ENCODE assay signal across 7 mouse cellular contexts in genomic region chr3:104706951-104707771, GRCm38 (mm10).
DNase-seq lines count a peak whose midpoint lies in the region; ATAC-seq lines count a peak whose summit lies in the region.
"Not testable (repeated sequence)": the region's sequence is repeated elsewhere in the genome, so short reads cannot be mapped to it uniquely, and the experiment has no call there.

No protein-coding gene starts in this region.

- not testable (repeated sequence) for H3K36me3 ChIP-seq in heart, embryonic 15.5 days; intestine, embryonic 16.5 days (ENCODE audit: control insufficient read depth, insufficient read depth, low read length); limb, embryonic 15.5 days; megakaryocyte, embryonic 14.5 days (replicated peaks; ENCODE audit: low read length); neural tube, embryonic 15.5 days

- H3K9me3 ChIP-seq in heart, embryonic 15.5 days (replicated peaks); intestine, embryonic 16.5 days (ENCODE audit: control insufficient read depth, low read length); limb, embryonic 15.5 days; neural tube, embryonic 15.5 days (replicated peaks): not testable (repeated sequence)
- peaks cover 32% of the 10 kb centered on the region for H3K9me3 ChIP-seq in megakaryocyte, embryonic 14.5 days

- 58% methylated on average over 6 of the region's 6 CpGs for WGBS in heart, embryonic 15.5 days
- WGBS in intestine, embryonic 16.5 days: 72% methylated on average over 6 of the region's 6 CpGs
- 67% methylated on average over 6 of the region's 6 CpGs for WGBS in limb, embryonic 15.5 days
- WGBS in neural tube, embryonic 15.5 days: 64% methylated on average over 6 of the region's 6 CpGs

- peak; percentile 12 for DNase-seq in adrenal gland, adult 8-10 months

- not testable (repeated sequence) for H3K4me2 ChIP-seq in heart, embryonic 15.5 days; intestine, embryonic 16.5 days (ENCODE audit: low read depth, low read length); limb, embryonic 15.5 days; neural tube, embryonic 15.5 days

- H3K4me1 ChIP-seq in heart, embryonic 15.5 days (replicated peaks); intestine, embryonic 16.5 days (ENCODE audit: control insufficient read depth, insufficient read depth, low read length); limb, embryonic 15.5 days; neural tube, embryonic 15.5 days: not testable (repeated sequence)
- H3K4me1 ChIP-seq in megakaryocyte, embryonic 14.5 days: peaks cover 22% of the 10 kb centered on the region

- not testable (repeated sequence) for H3K27me3 ChIP-seq in heart, embryonic 15.5 days; intestine, embryonic 16.5 days (replicated peaks; ENCODE audit: control insufficient read depth, insufficient read depth, low read length); limb, embryonic 15.5 days; megakaryocyte, embryonic 14.5 days (replicated peaks); neural tube, embryonic 15.5 days (replicated peaks)

- H3K27ac ChIP-seq in heart, embryonic 15.5 days; intestine, embryonic 16.5 days (ENCODE audit: low read length); limb, embryonic 15.5 days; neural tube, embryonic 15.5 days (replicated peaks): not testable (repeated sequence)

- not testable (repeated sequence) for H3K4me3 ChIP-seq in heart, embryonic 15.5 days; intestine, embryonic 16.5 days (ENCODE audit: low read length); limb, embryonic 15.5 days; neural tube, embryonic 15.5 days (replicated peaks)
- peak overlapping the region; percentile 10 for H3K4me3 ChIP-seq in megakaryocyte, embryonic 14.5 days (replicated peaks)

- not testable (repeated sequence) for H3K9ac ChIP-seq in heart, embryonic 15.5 days; intestine, embryonic 16.5 days (ENCODE audit: low read depth, low read length); limb, embryonic 15.5 days; neural tube, embryonic 15.5 days (replicated peaks)

- peak; percentile 96 for ATAC-seq in erythroid progenitor cell, adult 5-6 weeks (replicated peaks; ENCODE audit: low FRiP score, poor library complexity, severe bottlenecking)
- ATAC-seq in heart, embryonic 15.5 days (replicated peaks; ENCODE audit: insufficient number of reproducible peaks, insufficient read depth, low FRiP score, low read depth): peak; percentile 67; the same call in 1 of the 2 replicates
- peak; percentile 82 for ATAC-seq in intestine, embryonic 16.5 days
- peak; percentile 64 for ATAC-seq in limb, embryonic 15.5 days (ENCODE audit: insufficient number of reproducible peaks, low FRiP score, low TSS enrichment, low read depth)
- ATAC-seq in neural tube, embryonic 15.5 days (ENCODE audit: low FRiP score): 0 out of 2 replicates have a peak, but pooled peaks have one; percentile 31

Comparison
In these comparisons a context has a peak if more than half of its experiments do, and no peak if none do; other contexts are left out.
1. ATAC-seq: peak in every context shown above with its lines; median percentile 96 in erythroid progenitor cell, adult 5-6 weeks; 82 in intestine, embryonic 16.5 days; 67 in heart, embryonic 15.5 days; 64 in limb, embryonic 15.5 days; 31 in neural tube, embryonic 15.5 days.